ENCODE assay signal across 8 mouse cellular contexts in genomic region chr6:113306986-113307349, GRCm38 (mm10). TPM values are rescaled to one million over a fixed set of nuclear protein-coding genes. Genes with fewer than 3 reads are reported as not detected.
DNase-seq lines count a peak whose midpoint lies in the region; ATAC-seq and TF ChIP-seq lines count a peak whose summit lies in the region.

Gene Brpf1, plus strand, starts transcription at chr6:113307137.

- H3K36me3 ChIP-seq in E14TG2a.4 (ENCODE audit: insufficient read depth, low read length): peaks cover 26% of the 10 kb centered on the region
- peaks cover 4% of the 10 kb centered on the region; the same call in 1 of the 2 replicates for H3K36me3 ChIP-seq in hindbrain, embryonic 11.5 days (ENCODE audit: control insufficient read depth, insufficient read depth, low read length)
- peaks cover 4% of the 10 kb centered on the region; the same call in 1 of the 2 replicates for H3K36me3 ChIP-seq in liver, embryonic 11.5 days (ENCODE audit: control insufficient read depth, insufficient read depth, low read length)
- peaks cover 4% of the 10 kb centered on the region; the same call in 1 of the 2 replicates for H3K36me3 ChIP-seq in stomach, embryonic 15.5 days

- H3K4me2 ChIP-seq in hindbrain, embryonic 11.5 days (replicated peaks; ENCODE audit: low read depth, low read length): peak within 1 kb of the TSS; percentile 98
- peak within 1 kb of the TSS; percentile 98 for H3K4me2 ChIP-seq in liver, embryonic 11.5 days
- H3K4me2 ChIP-seq in stomach, embryonic 15.5 days: peak within 1 kb of the TSS; percentile 94

- DNase-seq in gastrocnemius, postnatal 10 days: no peak
- DNase-seq in gastrocnemius, adult 18-20 months (ENCODE audit: low spot score): no peak
- no peak for DNase-seq in hindbrain, embryonic 11.5 days (ENCODE audit: low spot score)
- no peak for DNase-seq in liver, embryonic 11.5 days (ENCODE audit: low spot score)
- DNase-seq in B cell, adult 2 months: no peak

- no peaks in the 10 kb centered on the region for H3K9me3 ChIP-seq in E14TG2a.4 (ENCODE audit: low read length)
- no peaks in the 10 kb centered on the region for H3K9me3 ChIP-seq in hindbrain, embryonic 11.5 days (ENCODE audit: control insufficient read depth, low read length)
- H3K9me3 ChIP-seq in liver, embryonic 11.5 days (ENCODE audit: control insufficient read depth, low read length): no peaks in the 10 kb centered on the region
- no peaks in the 10 kb centered on the region for H3K9me3 ChIP-seq in stomach, embryonic 15.5 days

- H3K4me1 ChIP-seq in E14TG2a.4 (replicated peaks; ENCODE audit: low read depth, low read length): peaks cover 47% of the 10 kb centered on the region
- peaks cover 4% of the 10 kb centered on the region; the same call in 1 of the 2 replicates for H3K4me1 ChIP-seq in embryonic fibroblast, embryonic 13.5 days (ENCODE audit: control insufficient read depth, insufficient read depth, low read length)
- H3K4me1 ChIP-seq in hindbrain, embryonic 11.5 days (replicated peaks; ENCODE audit: control insufficient read depth, insufficient read depth, low read length): peaks cover 8% of the 10 kb centered on the region
- peaks cover 12% of the 10 kb centered on the region for H3K4me1 ChIP-seq in liver, embryonic 11.5 days (replicated peaks; ENCODE audit: control insufficient read depth, insufficient read depth, low read length)
- H3K4me1 ChIP-seq in stomach, embryonic 15.5 days: peaks cover 28% of the 10 kb centered on the region

- TF ChIP-seq POLR2A in embryonic fibroblast, embryonic 13.5 days (IDR thresholded peaks at IDR 0.05; ENCODE audit: low read depth, low read length): peak; percentile 62

- peak; percentile 64 for ATAC-seq in hindbrain, embryonic 11.5 days (ENCODE audit: low FRiP score)
- peak; percentile 57 for ATAC-seq in liver, embryonic 11.5 days (replicated peaks; ENCODE audit: low FRiP score)
- ATAC-seq in stomach, embryonic 15.5 days (ENCODE audit: insufficient read depth, low FRiP score, low read depth): peak; percentile 30

- under 1% methylated on average over 32 of the region's 32 CpGs for WGBS in hindbrain, embryonic 11.5 days
- under 1% methylated on average over 32 of the region's 32 CpGs for WGBS in liver, embryonic 11.5 days
- WGBS in stomach, embryonic 15.5 days: under 1% methylated on average over 32 of the region's 32 CpGs

- TF ChIP-seq CTCF in E14TG2a.4 (conservative IDR thresholded peaks at IDR 0.05; ENCODE audit: low read length): no peak
- TF ChIP-seq CTCF in embryonic fibroblast, embryonic 13.5 days (IDR thresholded peaks at IDR 0.05; ENCODE audit: borderline replicate concordance, insufficient read depth, low read length): no peak

- peak within 1 kb of the TSS; percentile 96 for H3K9ac ChIP-seq in hindbrain, embryonic 11.5 days (ENCODE audit: low read depth, low read length)
- peak within 1 kb of the TSS; percentile 97 for H3K9ac ChIP-seq in liver, embryonic 11.5 days (ENCODE audit: low read depth, low read length)
- peak within 1 kb of the TSS; percentile 97 for H3K9ac ChIP-seq in stomach, embryonic 15.5 days

- peak within 1 kb of the TSS; percentile 100 for H3K27ac ChIP-seq in embryonic fibroblast, embryonic 13.5 days (ENCODE audit: insufficient read depth, low read length)
- H3K27ac ChIP-seq in hindbrain, embryonic 11.5 days (ENCODE audit: low read depth, low read length): peak within 1 kb of the TSS; percentile 99
- peak within 1 kb of the TSS; percentile 95 for H3K27ac ChIP-seq in liver, embryonic 11.5 days (ENCODE audit: low read depth, low read length)
- H3K27ac ChIP-seq in stomach, embryonic 15.5 days: peak within 1 kb of the TSS; percentile 96

- H3K4me3 ChIP-seq in E14TG2a.4 (replicated peaks; ENCODE audit: low read length): peak within 1 kb of the TSS; percentile 100
- peak within 1 kb of the TSS; percentile 96 for H3K4me3 ChIP-seq in embryonic fibroblast, embryonic 13.5 days (ENCODE audit: insufficient read depth, low read length)
- H3K4me3 ChIP-seq in hindbrain, embryonic 11.5 days (ENCODE audit: low read depth, low read length): peak within 1 kb of the TSS; percentile 97
- peak within 1 kb of the TSS; percentile 89 for H3K4me3 ChIP-seq in liver, embryonic 11.5 days (ENCODE audit: low read depth, low read length)
- H3K4me3 ChIP-seq in stomach, embryonic 15.5 days (replicated peaks): peak within 1 kb of the TSS; percentile 83

- no peaks in the 10 kb centered on the region for H3K27me3 ChIP-seq in E14TG2a.4 (ENCODE audit: insufficient read depth, low read length)
- H3K27me3 ChIP-seq in hindbrain, embryonic 11.5 days (ENCODE audit: control insufficient read depth, insufficient read depth, low read length): no peaks in the 10 kb centered on the region
- H3K27me3 ChIP-seq in liver, embryonic 11.5 days (replicated peaks; ENCODE audit: control insufficient read depth, insufficient read depth, low read length): no peaks in the 10 kb centered on the region
- no peaks in the 10 kb centered on the region for H3K27me3 ChIP-seq in stomach, embryonic 15.5 days (replicated peaks)

RNA-seq across cellular contexts. Expression of gene Brpf1, which starts in this region (rescaled TPM):
- total RNA-seq in gastrocnemius, postnatal 10 days (2021): 10 to 100 TPM; 13.7 to 18.2 TPM
- 1 to 10 TPM; 9.7 to 9.8 TPM for total RNA-seq in gastrocnemius, adult 18-20 months (2021)
- 16.5 and 17.0 TPM in 2 replicates for polyA plus RNA-seq in embryonic fibroblast, embryonic 13.5 days (2011; ENCODE audit: insufficient read length, low read depth, missing spikeins)
- polyA plus RNA-seq in hindbrain, embryonic 11.5 days (2014; fragmentation: Nextera tagmentation; extraction: Ambion mirVana): 19.4 and 22.0 TPM in 2 replicates
- polyA plus RNA-seq in liver, embryonic 11.5 days (2014; fragmentation: Nextera tagmentation; extraction: Ambion mirVana): 22.0 and 23.3 TPM in 2 replicates
- 15.9 and 17.6 TPM in 2 replicates for polyA plus RNA-seq in stomach, embryonic 15.5 days (2015; fragmentation: Nextera tagmentation; extraction: Ambion mirVana)
